Mouse (Mus musculus): ENCODE data around the gene Cox10.

- TF ChIP-seq GATA1 (IDR thresholded peaks at IDR 0.05; ENCODE audit: borderline replicate concordance, low read length) (no peak), FLI1 (IDR thresholded peaks at IDR 0.05; ENCODE audit: low read length) (no peak)
Measured at GRCm38 (mm10) chr11:63975260-63975899, 103.9 kb downstream of the Cox10 start.

Data from megakaryocyte, embryonic 14.5 days (primary cell).